Comparison of ENCODE assay signal across 8 mouse cellular contexts in genomic region chr9:57562896-57563372, GRCm38 (mm10). TPM values are rescaled to one million over a fixed set of nuclear protein-coding genes. Genes with fewer than 3 reads are reported as not detected.
DNase-seq lines count a peak whose midpoint lies in the region; ATAC-seq and TF ChIP-seq lines count a peak whose summit lies in the region.

No protein-coding gene starts in this region.

- TF ChIP-seq CTCF in lung, embryonic 14.5 days (IDR thresholded peaks at IDR 0.05; ENCODE audit: low read depth) = no peak

- no peaks in the 10 kb centered on the region for H3K9me3 ChIP-seq in limb, embryonic 12.5 days
- no peaks in the 10 kb centered on the region for H3K9me3 ChIP-seq in limb, embryonic 10.5 days (replicated peaks)
- H3K9me3 ChIP-seq in intestine, embryonic 16.5 days (ENCODE audit: control insufficient read depth, low read length) = no peaks in the 10 kb centered on the region
- no peaks in the 10 kb centered on the region for H3K9me3 ChIP-seq in lung, embryonic 14.5 days (ENCODE audit: low read depth, low read length)
- no peaks in the 10 kb centered on the region for H3K9me3 ChIP-seq in midbrain, embryonic 13.5 days

- peaks cover 46% of the 10 kb centered on the region for H3K4me1 ChIP-seq in limb, embryonic 12.5 days (replicated peaks)
- peaks cover 27% of the 10 kb centered on the region for H3K4me1 ChIP-seq in limb, embryonic 10.5 days
- H3K4me1 ChIP-seq in intestine, embryonic 16.5 days (ENCODE audit: control insufficient read depth, insufficient read depth, low read length) = peaks cover 50% of the 10 kb centered on the region
- H3K4me1 ChIP-seq in lung, embryonic 14.5 days (ENCODE audit: insufficient read depth) = peaks cover 7% of the 10 kb centered on the region
- peaks cover 39% of the 10 kb centered on the region for H3K4me1 ChIP-seq in midbrain, embryonic 13.5 days (replicated peaks)

- no peak overlapping the region for H3K27ac ChIP-seq in limb, embryonic 12.5 days
- no peak overlapping the region for H3K27ac ChIP-seq in limb, embryonic 10.5 days
- H3K27ac ChIP-seq in intestine, embryonic 16.5 days (ENCODE audit: low read length) = peak overlapping the region; percentile 82
- peak overlapping the region; percentile 19; the same call in 1 of the 2 replicates for H3K27ac ChIP-seq in lung, embryonic 14.5 days (ENCODE audit: low read depth)
- no peak overlapping the region for H3K27ac ChIP-seq in midbrain, embryonic 13.5 days

- no peak overlapping the region for H3K4me2 ChIP-seq in limb, embryonic 12.5 days
- H3K4me2 ChIP-seq in intestine, embryonic 16.5 days (ENCODE audit: low read depth, low read length) = peak overlapping the region; percentile 64
- peak overlapping the region; percentile 34; the same call in 1 of the 2 replicates for H3K4me2 ChIP-seq in lung, embryonic 14.5 days
- H3K4me2 ChIP-seq in midbrain, embryonic 13.5 days (replicated peaks) = no peak overlapping the region

- H3K36me3 ChIP-seq in limb, embryonic 12.5 days = peaks cover 2% of the 10 kb centered on the region
- peaks cover 2% of the 10 kb centered on the region for H3K36me3 ChIP-seq in limb, embryonic 10.5 days
- 0 out of 2 replicates have a peak, but pooled peaks cover 2% of the 10 kb centered on the region for H3K36me3 ChIP-seq in intestine, embryonic 16.5 days (ENCODE audit: control insufficient read depth, insufficient read depth, low read length)
- no peaks in the 10 kb centered on the region for H3K36me3 ChIP-seq in lung, embryonic 14.5 days (ENCODE audit: insufficient read depth)
- H3K36me3 ChIP-seq in midbrain, embryonic 13.5 days = peaks cover 7% of the 10 kb centered on the region

- no peak for DNase-seq in limb, embryonic 10.5 days (ENCODE audit: low spot score)
- DNase-seq in gastrocnemius, adult 18-20 months (ENCODE audit: low spot score) = peak; percentile 64
- peak; percentile 48 for DNase-seq in lung, embryonic 14.5 days
- no peak for DNase-seq in retina, postnatal 1 day
- DNase-seq in natural killer cell, adult 2 months (ENCODE audit: low spot score in 2 of 2) = no peak

- no peaks in the 10 kb centered on the region; the same call in 1 of the 2 replicates for H3K27me3 ChIP-seq in limb, embryonic 12.5 days
- H3K27me3 ChIP-seq in limb, embryonic 10.5 days (ENCODE audit: low read depth, poor library complexity, severe bottlenecking) = no peaks in the 10 kb centered on the region
- H3K27me3 ChIP-seq in intestine, embryonic 16.5 days (replicated peaks; ENCODE audit: control insufficient read depth, insufficient read depth, low read length) = no peaks in the 10 kb centered on the region
- no peaks in the 10 kb centered on the region for H3K27me3 ChIP-seq in lung, embryonic 14.5 days (ENCODE audit: insufficient read depth, low read length)
- H3K27me3 ChIP-seq in midbrain, embryonic 13.5 days = no peaks in the 10 kb centered on the region

- 0 out of 2 replicates have a peak overlapping the region, but pooled peaks have one; percentile 34 for H3K9ac ChIP-seq in limb, embryonic 12.5 days (replicated peaks)
- H3K9ac ChIP-seq in intestine, embryonic 16.5 days (ENCODE audit: low read depth, low read length) = peak overlapping the region; percentile 44; the same call in 1 of the 2 replicates
- H3K9ac ChIP-seq in lung, embryonic 14.5 days = no peak overlapping the region
- H3K9ac ChIP-seq in midbrain, embryonic 13.5 days (replicated peaks) = no peak overlapping the region

- H3K4me3 ChIP-seq in limb, embryonic 12.5 days (replicated peaks) = no peak overlapping the region
- H3K4me3 ChIP-seq in limb, embryonic 10.5 days = no peak overlapping the region
- H3K4me3 ChIP-seq in intestine, embryonic 16.5 days (ENCODE audit: low read length) = peak overlapping the region; percentile 16; the same call in 1 of the 2 replicates
- H3K4me3 ChIP-seq in lung, embryonic 14.5 days (ENCODE audit: low read depth, low read length) = no peak overlapping the region
- no peak overlapping the region for H3K4me3 ChIP-seq in midbrain, embryonic 13.5 days (replicated peaks)

- ATAC-seq in limb, embryonic 12.5 days (ENCODE audit: insufficient number of reproducible peaks, insufficient read depth, low FRiP score, low TSS enrichment, low read depth) = no peak
- peak; percentile 58 for ATAC-seq in intestine, embryonic 16.5 days
- ATAC-seq in lung, embryonic 14.5 days (ENCODE audit: insufficient read depth) = no peak
- ATAC-seq in midbrain, embryonic 13.5 days = no peak

- WGBS in limb, embryonic 12.5 days = 68% methylated on average over 4 of the region's 4 CpGs
- 65% methylated on average over 4 of the region's 4 CpGs for WGBS in limb, embryonic 10.5 days
- 28% methylated on average over 4 of the region's 4 CpGs for WGBS in intestine, embryonic 16.5 days
- WGBS in lung, embryonic 14.5 days = 57% methylated on average over 4 of the region's 4 CpGs
- WGBS in midbrain, embryonic 13.5 days = 91% methylated on average over 4 of the region's 4 CpGs

RNA-seq across cellular contexts. Expression of gene Scamp2, which starts 2.2 kb away (rescaled TPM):
- 49.5 and 51.9 TPM in 2 replicates for polyA plus RNA-seq in limb, embryonic 12.5 days (2016; fragmentation: Nextera tagmentation; extraction: Ambion mirVana)
- 37.4 and 41.9 TPM in 2 replicates for polyA plus RNA-seq in limb, embryonic 10.5 days (2016; fragmentation: Nextera tagmentation; extraction: Ambion mirVana)
- 10 to 100 TPM; 41.8 to 43.1 TPM for total RNA-seq in gastrocnemius, adult 18-20 months (2021)
- 95.7 and 97.2 TPM in 2 replicates for polyA plus RNA-seq in intestine, embryonic 16.5 days (2015; fragmentation: Nextera tagmentation; extraction: Ambion mirVana)
- 54.2 and 55.6 TPM in 2 replicates for polyA plus RNA-seq in lung, embryonic 14.5 days (2014; fragmentation: Nextera tagmentation; extraction: Ambion mirVana)
- polyA plus RNA-seq in midbrain, embryonic 13.5 days (2015; fragmentation: Nextera tagmentation; extraction: Ambion mirVana) = 54.2 and 57.5 TPM in 2 replicates

RNA-seq across cellular contexts. Expression of gene Mpi, which starts 10.4 kb away (rescaled TPM):
- polyA plus RNA-seq in limb, embryonic 12.5 days (2016; fragmentation: Nextera tagmentation; extraction: Ambion mirVana) = 56.8 and 58.0 TPM in 2 replicates
- 60.0 and 61.3 TPM in 2 replicates for polyA plus RNA-seq in limb, embryonic 10.5 days (2016; fragmentation: Nextera tagmentation; extraction: Ambion mirVana)
- 10 to 100 TPM; 75.0 to 76.2 TPM for total RNA-seq in gastrocnemius, adult 18-20 months (2021)
- polyA plus RNA-seq in intestine, embryonic 16.5 days (2015; fragmentation: Nextera tagmentation; extraction: Ambion mirVana) = 58.4 and 59.4 TPM in 2 replicates
- 35.1 and 38.1 TPM in 2 replicates for polyA plus RNA-seq in lung, embryonic 14.5 days (2014; fragmentation: Nextera tagmentation; extraction: Ambion mirVana)
- 72.2 and 79.2 TPM in 2 replicates for polyA plus RNA-seq in midbrain, embryonic 13.5 days (2015; fragmentation: Nextera tagmentation; extraction: Ambion mirVana)

RNA-seq across cellular contexts. Expression of gene Fam219b, which starts 25.6 kb away (rescaled TPM):
- 20.6 and 20.8 TPM in 2 replicates for polyA plus RNA-seq in limb, embryonic 12.5 days (2016; fragmentation: Nextera tagmentation; extraction: Ambion mirVana)
- polyA plus RNA-seq in limb, embryonic 10.5 days (2016; fragmentation: Nextera tagmentation; extraction: Ambion mirVana) = 17.7 and 18.3 TPM in 2 replicates
- total RNA-seq in gastrocnemius, adult 18-20 months (2021) = 1 to 10 TPM; 5.6 to 6.3 TPM
- polyA plus RNA-seq in intestine, embryonic 16.5 days (2015; fragmentation: Nextera tagmentation; extraction: Ambion mirVana) = 13.6 and 13.7 TPM in 2 replicates
- polyA plus RNA-seq in lung, embryonic 14.5 days (2014; fragmentation: Nextera tagmentation; extraction: Ambion mirVana) = 20.2 and 22.4 TPM in 2 replicates
- polyA plus RNA-seq in midbrain, embryonic 13.5 days (2015; fragmentation: Nextera tagmentation; extraction: Ambion mirVana) = 23.2 and 24.2 TPM in 2 replicates

RNA-seq across cellular contexts. Expression of gene Ulk3, which starts 26.3 kb away (rescaled TPM):
- polyA plus RNA-seq in limb, embryonic 12.5 days (2016; fragmentation: Nextera tagmentation; extraction: Ambion mirVana) = 17.5 and 19.4 TPM in 2 replicates
- polyA plus RNA-seq in limb, embryonic 10.5 days (2016; fragmentation: Nextera tagmentation; extraction: Ambion mirVana) = 10.1 and 12.0 TPM in 2 replicates
- 1 to 10 TPM; 3.3 to 3.8 TPM for total RNA-seq in gastrocnemius, adult 18-20 months (2021)
- polyA plus RNA-seq in intestine, embryonic 16.5 days (2015; fragmentation: Nextera tagmentation; extraction: Ambion mirVana) = 18.0 and 19.0 TPM in 2 replicates
- 8.0 and 10.6 TPM in 2 replicates for polyA plus RNA-seq in lung, embryonic 14.5 days (2014; fragmentation: Nextera tagmentation; extraction: Ambion mirVana)
- polyA plus RNA-seq in midbrain, embryonic 13.5 days (2015; fragmentation: Nextera tagmentation; extraction: Ambion mirVana) = 23.5 and 25.1 TPM in 2 replicates

RNA-seq across cellular contexts. Expression of gene Cox5a, which starts 41.9 kb away (rescaled TPM):
- polyA plus RNA-seq in limb, embryonic 12.5 days (2016; fragmentation: Nextera tagmentation; extraction: Ambion mirVana) = 564 and 604 TPM in 2 replicates
- polyA plus RNA-seq in limb, embryonic 10.5 days (2016; fragmentation: Nextera tagmentation; extraction: Ambion mirVana) = 635 and 703 TPM in 2 replicates
- 1,000 to 10,000 TPM; 1,174 to 1,300 TPM for total RNA-seq in gastrocnemius, adult 18-20 months (2021)
- 980 and 987 TPM in 2 replicates for polyA plus RNA-seq in intestine, embryonic 16.5 days (2015; fragmentation: Nextera tagmentation; extraction: Ambion mirVana)
- 527 and 554 TPM in 2 replicates for polyA plus RNA-seq in lung, embryonic 14.5 days (2014; fragmentation: Nextera tagmentation; extraction: Ambion mirVana)
- 809 and 819 TPM in 2 replicates for polyA plus RNA-seq in midbrain, embryonic 13.5 days (2015; fragmentation: Nextera tagmentation; extraction: Ambion mirVana)

Comparison
In these comparisons a context has a peak if more than half of its experiments do, and no peak if none do; other contexts are left out.
1. H3K27ac ChIP-seq: peak in intestine, embryonic 16.5 days (single experiment) and lung, embryonic 14.5 days (single experiment); none in limb, embryonic 12.5 days (single experiment), limb, embryonic 10.5 days (single experiment) and midbrain, embryonic 13.5 days (single experiment).
2. H3K4me2 ChIP-seq: peak in intestine, embryonic 16.5 days (single experiment) and lung, embryonic 14.5 days (single experiment); none in limb, embryonic 12.5 days (single experiment) and midbrain, embryonic 13.5 days (single experiment).
3. H3K9ac ChIP-seq: peak in limb, embryonic 12.5 days (single experiment) and intestine, embryonic 16.5 days (single experiment); none in lung, embryonic 14.5 days (single experiment) and midbrain, embryonic 13.5 days (single experiment).
4. DNase-seq: peak in gastrocnemius, adult 18-20 months (single experiment) and lung, embryonic 14.5 days (single experiment); none in limb, embryonic 10.5 days (single experiment), retina, postnatal 1 day (single experiment) and natural killer cell, adult 2 months (0 of 2).